Mouse (Mus musculus): ENCODE data around the gene Mia3. TPM values are rescaled to one million over a fixed set of nuclear protein-coding genes. Genes with fewer than 3 reads are reported as not detected.
A peak's percentile ranks its signal among the peaks of the same experiment; 100 is the strongest.
"Not testable (repeated sequence)": the region's sequence is repeated elsewhere in the genome, so short reads cannot be mapped to it uniquely, and the experiment has no call there.

The Mia3 gene
- polyA plus RNA-seq (2014; fragmentation: Nextera tagmentation; extraction: Ambion mirVana) = 114 and 134 TPM in 2 replicates

DNA sequence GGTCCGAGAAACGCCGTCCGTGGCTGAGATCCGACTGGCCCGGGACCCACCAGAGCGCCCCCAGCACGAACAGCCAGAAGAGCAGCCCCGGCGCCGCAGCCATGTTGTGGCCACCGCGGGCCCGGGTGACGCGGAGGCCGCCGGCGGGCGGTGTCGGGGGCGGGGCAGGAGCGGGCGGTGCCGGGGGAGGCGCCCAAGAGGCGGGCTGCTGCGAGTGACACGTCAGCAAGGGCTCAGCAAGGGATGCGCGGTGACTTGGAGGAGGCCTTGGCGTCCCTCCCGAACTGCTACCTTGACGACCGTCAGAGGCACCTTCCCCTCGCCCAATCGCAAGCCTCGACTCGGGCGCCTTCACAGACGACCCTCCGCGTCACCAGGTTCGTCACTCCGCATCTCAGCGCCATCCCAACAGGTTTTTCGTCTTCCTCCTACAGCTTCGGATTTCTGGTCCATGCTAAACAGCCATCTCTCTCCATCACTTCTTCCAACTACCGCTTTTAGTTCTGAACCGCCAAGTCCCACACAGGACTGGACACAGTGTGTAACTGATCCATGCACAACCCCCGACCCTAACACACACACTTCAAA, at the start of gene Mia3:
TSS of gene Mia3 (minus strand) at position 127 of the 588 bp plus-strand sequence.
- ATAC-seq (ENCODE audit: low FRiP score) (peak; percentile 98), DNase-seq (ENCODE audit: low spot score) (peak; percentile 93)
- H3K36me3 ChIP-seq (replicated peaks; ENCODE audit: control insufficient read depth, insufficient read depth) = peaks cover 9% of the 10 kb centered on the region; the same call in 1 of the 2 replicates
- peak within 1 kb of the TSS; percentile 70 for H3K4me3 ChIP-seq (replicated peaks; ENCODE audit: low read length)
- WGBS = under 1% methylated on average over 51 of the region's 51 CpGs
- H3K27ac ChIP-seq = peak within 1 kb of the TSS; percentile 73
- H3K9ac ChIP-seq = peak within 1 kb of the TSS; percentile 69
- no peaks in the 10 kb centered on the region for H3K9me3 ChIP-seq (ENCODE audit: control insufficient read depth, low read length)
- no peaks in the 10 kb centered on the region for H3K27me3 ChIP-seq (ENCODE audit: control insufficient read depth, insufficient read depth, low read length)
- peaks cover 13% of the 10 kb centered on the region for H3K4me1 ChIP-seq (replicated peaks; ENCODE audit: control insufficient read depth, insufficient read depth, low read length)
- H3K4me2 ChIP-seq (replicated peaks) = peak within 1 kb of the TSS; percentile 76

DNA sequence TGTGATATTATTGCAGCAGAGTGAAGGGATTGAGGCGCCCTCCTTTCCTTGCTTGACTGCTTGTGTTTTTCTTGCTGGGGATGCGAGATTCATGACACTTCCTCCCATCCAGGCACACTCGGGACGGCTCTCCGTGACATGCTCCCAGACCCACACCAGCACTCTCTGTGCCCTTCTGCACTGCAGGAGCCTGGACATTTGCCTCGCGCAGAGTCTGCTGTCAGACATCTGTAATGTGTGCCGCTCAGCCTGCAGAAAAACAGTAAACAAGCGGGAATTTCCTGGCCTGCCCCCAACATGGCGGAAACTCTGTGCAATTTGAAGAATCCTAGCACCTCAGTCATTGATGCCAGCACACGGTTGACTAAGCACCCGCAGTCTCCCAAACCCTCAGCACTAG, 48.5 kb upstream of the Mia3 start, which contains the start of gene Hhipl2:
TSS of gene Hhipl2 (plus strand) at position 343 of the 400 bp plus-strand sequence.
- no peaks in the 10 kb centered on the region for H3K4me1 ChIP-seq (replicated peaks; ENCODE audit: control insufficient read depth, insufficient read depth, low read length)
- H3K4me3 ChIP-seq (replicated peaks; ENCODE audit: low read length) = no peak within 1 kb of the TSS
- ATAC-seq (ENCODE audit: low FRiP score) = no peak
- DNase-seq (ENCODE audit: low spot score) = no peak
- no peaks in the 10 kb centered on the region for H3K36me3 ChIP-seq (replicated peaks; ENCODE audit: control insufficient read depth, insufficient read depth)
- H3K9me3 ChIP-seq (ENCODE audit: control insufficient read depth, low read length) = no peaks in the 10 kb centered on the region
- H3K27ac ChIP-seq = no peak within 1 kb of the TSS
- H3K9ac ChIP-seq = no peak within 1 kb of the TSS
- 82% methylated on average over 12 of the region's 12 CpGs for WGBS
- no peaks in the 10 kb centered on the region for H3K27me3 ChIP-seq (ENCODE audit: control insufficient read depth, insufficient read depth, low read length)
- H3K4me2 ChIP-seq (replicated peaks) = no peak within 1 kb of the TSS

DNA sequence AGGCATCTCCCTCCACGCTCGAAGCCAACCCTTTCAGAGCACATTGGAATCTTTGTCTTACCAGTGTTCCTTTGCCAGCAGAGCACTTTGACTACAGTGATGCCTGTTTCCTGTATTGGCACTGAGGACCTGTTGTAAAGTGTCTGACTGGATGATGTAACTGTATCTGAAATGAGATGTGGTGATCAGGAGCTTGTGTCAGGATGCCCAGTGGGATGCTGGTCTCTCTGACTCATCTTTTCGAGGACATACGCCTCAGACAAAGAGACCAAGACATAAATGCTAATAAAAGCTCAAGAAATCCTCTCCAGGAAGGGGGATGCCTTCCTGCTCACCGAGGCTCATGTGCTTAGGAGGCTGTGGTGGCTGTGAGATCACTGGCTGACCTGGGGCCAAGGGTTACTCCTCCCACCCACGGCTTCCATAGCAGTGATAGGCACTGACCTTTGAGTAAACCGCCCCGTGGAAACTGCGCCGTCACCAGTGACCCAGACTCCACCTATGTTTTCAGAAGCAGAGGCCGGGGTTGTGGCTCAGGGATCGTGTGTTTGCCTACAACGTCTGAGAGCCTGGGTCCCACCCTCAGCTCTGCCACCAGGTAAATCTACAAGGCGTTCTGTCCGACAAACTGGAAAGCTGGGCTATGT, 44.9 kb upstream of the Mia3 start:
- 94% methylated on average over 15 of the region's 15 CpGs for WGBS
- Histone ChIP-seq H3K4me1 (replicated peaks; ENCODE audit: control insufficient read depth, insufficient read depth, low read length) (no peaks in the 10 kb centered on the region), H3K4me2 (replicated peaks) (no peak overlapping the region), H3K27ac (no peak overlapping the region), H3K4me3 (replicated peaks; ENCODE audit: low read length) (no peak overlapping the region), H3K36me3 (replicated peaks; ENCODE audit: control insufficient read depth, insufficient read depth) (peaks cover 29% of the 10 kb centered on the region), H3K9ac (no peak overlapping the region), H3K27me3 (ENCODE audit: control insufficient read depth, insufficient read depth, low read length) (no peaks in the 10 kb centered on the region), H3K9me3 (ENCODE audit: control insufficient read depth, low read length) (no peaks in the 10 kb centered on the region)
- DNase-seq (ENCODE audit: low spot score) (no peak), ATAC-seq (ENCODE audit: low FRiP score) (no peak)

DNA sequence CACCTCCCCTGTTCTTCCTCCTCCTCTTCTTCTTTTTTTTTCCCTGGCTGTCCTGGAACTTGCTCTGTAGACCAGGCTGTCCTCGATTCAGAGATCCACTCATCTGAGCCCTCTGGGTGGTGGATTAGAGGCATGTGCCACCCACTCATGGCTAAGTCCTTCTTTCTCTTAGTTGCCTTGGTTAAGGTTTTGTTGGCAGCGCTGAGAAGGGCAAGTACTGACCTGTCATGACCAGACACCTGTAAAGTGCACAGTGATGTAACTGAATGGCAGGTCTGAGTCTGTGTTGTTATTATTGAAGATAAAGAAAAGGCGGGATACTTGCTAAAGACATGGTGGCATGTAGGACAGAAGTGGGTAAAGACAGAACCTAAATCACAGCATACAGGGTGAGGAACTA, 34.0 kb upstream of the Mia3 start:
- Histone ChIP-seq H3K9ac (no peak overlapping the region), H3K4me1 (replicated peaks; ENCODE audit: control insufficient read depth, insufficient read depth, low read length) (no peaks in the 10 kb centered on the region), H3K27ac (no peak overlapping the region), H3K36me3 (replicated peaks; ENCODE audit: control insufficient read depth, insufficient read depth) (peaks cover 70% of the 10 kb centered on the region), H3K27me3 (ENCODE audit: control insufficient read depth, insufficient read depth, low read length) (no peaks in the 10 kb centered on the region), H3K4me2 (replicated peaks) (no peak overlapping the region), H3K9me3 (ENCODE audit: control insufficient read depth, low read length) (no peaks in the 10 kb centered on the region), H3K4me3 (replicated peaks; ENCODE audit: low read length) (no peak overlapping the region)
- ATAC-seq (ENCODE audit: low FRiP score) (no peak), DNase-seq (ENCODE audit: low spot score) (no peak)
- WGBS = 94% methylated on average over 3 of the region's 3 CpGs

DNA sequence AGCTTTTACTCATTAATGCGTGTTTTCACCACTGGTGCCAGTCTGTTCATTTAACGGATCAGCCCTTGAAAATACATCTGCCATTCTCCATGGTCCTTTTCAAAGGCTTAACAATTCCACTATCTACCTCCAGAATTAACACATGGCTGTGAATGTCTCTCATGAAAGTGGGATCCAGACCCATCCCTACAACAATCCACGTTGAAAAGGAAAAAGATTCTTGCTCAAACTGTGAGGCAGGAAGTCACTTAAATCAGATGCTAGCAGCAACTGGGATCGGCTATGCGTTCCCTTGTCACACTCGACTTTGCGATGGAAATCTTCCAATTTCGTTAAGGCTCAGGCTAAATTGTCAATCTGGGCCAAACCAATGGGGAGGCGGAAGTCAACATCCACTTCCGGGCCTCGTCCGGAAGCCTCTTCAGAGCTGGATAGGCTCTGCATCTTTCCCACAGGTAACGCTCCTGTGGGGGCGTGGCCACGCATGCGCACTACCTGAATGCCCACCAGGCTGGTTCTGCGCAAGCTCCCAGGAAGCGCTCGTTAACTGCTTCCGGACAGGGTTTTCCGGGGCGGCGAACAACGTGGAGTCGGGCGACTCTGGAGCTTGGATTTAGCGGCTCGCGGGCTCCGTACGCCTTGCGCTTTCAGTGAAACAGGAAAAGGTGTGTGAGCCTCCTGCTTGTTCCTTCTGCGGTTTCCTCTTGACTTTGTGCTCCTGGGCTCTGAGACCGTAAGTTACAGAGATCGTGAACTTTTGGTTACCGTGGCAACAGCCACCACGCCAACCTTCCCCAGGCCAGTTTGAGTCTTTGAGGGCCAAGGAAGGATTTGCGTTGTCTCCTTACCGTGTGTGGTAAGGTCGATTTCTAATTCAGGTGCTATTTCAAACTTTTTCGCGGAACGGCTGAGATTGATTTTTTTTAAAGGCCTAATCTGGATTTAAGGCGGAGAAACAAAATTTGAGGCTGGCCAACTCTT, 19.4 kb upstream of the Mia3 start, which contains the start of gene Taf1a:
TSS of gene Taf1a (plus strand) at position 556 of the 981 bp plus-strand sequence.
- Histone ChIP-seq H3K4me1 (replicated peaks; ENCODE audit: control insufficient read depth, insufficient read depth, low read length) (peaks cover 14% of the 10 kb centered on the region), H3K4me2 (replicated peaks) (peak within 1 kb of the TSS; percentile 88), H3K9me3 (ENCODE audit: control insufficient read depth, low read length) (no peaks in the 10 kb centered on the region), H3K27ac (peak within 1 kb of the TSS; percentile 62), H3K27me3 (ENCODE audit: control insufficient read depth, insufficient read depth, low read length) (peaks cover 17% of the 10 kb centered on the region), H3K4me3 (replicated peaks; ENCODE audit: low read length) (peak within 1 kb of the TSS; percentile 68), H3K9ac (peak within 1 kb of the TSS; percentile 63), H3K36me3 (replicated peaks; ENCODE audit: control insufficient read depth, insufficient read depth) (peaks cover 6% of the 10 kb centered on the region; the same call in 1 of the 2 replicates)
- peak; percentile 99 for ATAC-seq (ENCODE audit: low FRiP score)
- peak; percentile 95 for DNase-seq (ENCODE audit: low spot score)
- WGBS = 5% methylated on average over 44 of the region's 44 CpGs

DNA sequence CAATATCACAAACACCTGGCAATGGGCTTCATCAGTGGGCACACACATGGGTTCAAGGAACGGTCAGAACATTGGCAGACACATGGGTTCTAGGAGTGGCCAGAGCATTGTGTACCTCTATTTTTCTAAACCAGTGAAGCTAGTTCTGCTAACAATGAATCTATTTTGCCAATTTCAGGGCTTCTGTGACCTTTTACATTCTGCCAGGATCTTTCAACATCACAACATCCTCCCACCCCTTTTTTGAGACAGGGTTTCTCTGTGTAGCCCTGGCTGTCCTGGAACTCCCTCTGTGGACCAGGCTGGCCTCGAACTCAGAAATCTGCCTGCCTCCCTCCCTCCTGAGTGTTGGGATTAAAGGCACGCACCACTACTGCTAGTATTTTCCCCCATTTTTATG, 18.1 kb upstream of the Mia3 start:
- H3K4me1 ChIP-seq (replicated peaks; ENCODE audit: control insufficient read depth, insufficient read depth, low read length) = peaks cover 14% of the 10 kb centered on the region
- H3K36me3 ChIP-seq (replicated peaks; ENCODE audit: control insufficient read depth, insufficient read depth); H3K4me2 ChIP-seq (replicated peaks); DNase-seq (ENCODE audit: low spot score); H3K4me3 ChIP-seq (replicated peaks; ENCODE audit: low read length); H3K9me3 ChIP-seq (ENCODE audit: control insufficient read depth, low read length); ATAC-seq (ENCODE audit: low FRiP score); H3K9ac ChIP-seq; H3K27ac ChIP-seq: not testable (repeated sequence)
- WGBS = 96% methylated on average over 3 of the region's 3 CpGs
- peaks cover 22% of the 10 kb centered on the region for H3K27me3 ChIP-seq (ENCODE audit: control insufficient read depth, insufficient read depth, low read length)

DNA sequence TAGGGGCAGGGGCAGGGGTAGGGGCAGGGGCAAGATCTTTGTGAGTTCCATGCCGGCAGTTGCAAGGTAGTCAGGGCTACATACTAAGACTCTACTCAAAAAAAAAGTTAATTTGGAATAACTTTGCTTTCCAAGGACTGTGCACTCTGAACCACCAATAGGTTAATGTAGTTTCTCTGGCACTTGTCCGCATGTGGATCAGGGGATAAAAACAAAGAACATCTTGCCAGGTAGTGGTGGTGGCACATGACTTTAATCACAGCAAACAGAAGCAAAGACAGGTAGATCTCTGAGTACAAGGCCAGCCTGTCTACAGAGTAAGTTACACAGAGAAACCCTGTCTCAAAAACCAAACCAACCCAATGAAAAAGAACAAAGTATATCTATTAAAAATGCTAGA, 13.3 kb upstream of the Mia3 start:
- WGBS = 83% methylated on average over 2 of the region's 2 CpGs
- Histone ChIP-seq H3K9ac (no peak overlapping the region), H3K4me2 (replicated peaks) (no peak overlapping the region)

DNA sequence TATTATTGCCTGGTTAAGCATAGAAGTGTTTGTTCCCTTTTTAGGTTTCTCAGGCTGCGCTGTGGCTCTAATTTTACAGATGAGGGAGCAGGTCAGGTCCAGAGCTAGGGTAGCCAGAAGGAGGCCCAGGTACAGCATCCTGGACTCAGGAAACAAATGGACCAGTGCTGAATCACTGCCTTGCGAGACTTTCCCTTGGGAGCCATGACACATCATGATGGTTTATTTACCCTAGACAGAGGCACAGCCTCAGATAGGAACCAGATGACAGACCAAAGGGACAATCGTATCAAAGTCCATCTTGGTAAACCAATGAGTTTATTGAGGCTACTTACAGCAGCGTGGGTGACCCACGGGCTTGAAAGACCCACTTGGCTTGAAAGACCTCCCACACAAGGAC, 12.5 kb upstream of the Mia3 start:
- Histone ChIP-seq H3K9ac (no peak overlapping the region), H3K9me3 (ENCODE audit: control insufficient read depth, low read length) (no peaks in the 10 kb centered on the region), H3K27ac (no peak overlapping the region), H3K4me1 (replicated peaks; ENCODE audit: control insufficient read depth, insufficient read depth, low read length) (no peaks in the 10 kb centered on the region), H3K4me3 (replicated peaks; ENCODE audit: low read length) (no peak overlapping the region), H3K36me3 (replicated peaks; ENCODE audit: control insufficient read depth, insufficient read depth) (no peaks in the 10 kb centered on the region), H3K27me3 (ENCODE audit: control insufficient read depth, insufficient read depth, low read length) (peaks cover 25% of the 10 kb centered on the region), H3K4me2 (replicated peaks) (no peak overlapping the region)
- WGBS = 84% methylated on average over 5 of the region's 5 CpGs
- ATAC-seq (ENCODE audit: low FRiP score) = no peak
- DNase-seq (ENCODE audit: low spot score) = no peak

More for the DNA sequence above, 13.3 kb upstream of the Mia3 start:
- H3K4me1 ChIP-seq (replicated peaks; ENCODE audit: control insufficient read depth, insufficient read depth, low read length) = no peaks in the 10 kb centered on the region
- no peak for DNase-seq (ENCODE audit: low spot score)
- H3K27ac ChIP-seq = no peak overlapping the region
- no peak overlapping the region for H3K4me3 ChIP-seq (replicated peaks; ENCODE audit: low read length)
- no peaks in the 10 kb centered on the region for H3K9me3 ChIP-seq (ENCODE audit: control insufficient read depth, low read length)
- no peaks in the 10 kb centered on the region for H3K36me3 ChIP-seq (replicated peaks; ENCODE audit: control insufficient read depth, insufficient read depth)
- ATAC-seq (ENCODE audit: low FRiP score) = no peak
- H3K27me3 ChIP-seq (ENCODE audit: control insufficient read depth, insufficient read depth, low read length) = peaks cover 25% of the 10 kb centered on the region

DNA sequence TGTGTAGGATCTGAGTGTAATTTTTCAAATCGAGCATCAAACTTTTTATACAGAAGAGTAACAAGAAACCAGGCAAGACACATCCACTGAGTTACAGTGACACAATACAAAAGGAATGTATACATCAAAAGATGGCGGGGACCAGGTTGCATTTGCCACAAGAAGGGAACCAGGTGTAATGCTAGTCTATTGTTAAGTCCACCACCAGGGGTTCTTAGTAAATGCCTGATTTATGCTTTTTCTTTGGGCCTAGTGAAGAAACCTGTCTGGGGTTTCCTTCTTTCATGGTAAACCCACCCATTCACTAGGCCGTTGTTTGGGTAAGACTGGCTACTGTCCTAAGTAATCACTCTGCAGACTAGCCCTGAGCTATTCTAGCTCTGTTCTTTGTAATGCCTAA, 10.0 kb upstream of the Mia3 start:
- not testable (repeated sequence) for ATAC-seq (ENCODE audit: low FRiP score); H3K4me1 ChIP-seq (replicated peaks; ENCODE audit: control insufficient read depth, insufficient read depth, low read length); DNase-seq (ENCODE audit: low spot score)

More for the DNA sequence above, 10.0 kb upstream of the Mia3 start:
- not testable (repeated sequence) for H3K4me2 ChIP-seq (replicated peaks); H3K27me3 ChIP-seq (ENCODE audit: control insufficient read depth, insufficient read depth, low read length); H3K4me3 ChIP-seq (replicated peaks; ENCODE audit: low read length); H3K9ac ChIP-seq; H3K27ac ChIP-seq; H3K36me3 ChIP-seq (replicated peaks; ENCODE audit: control insufficient read depth, insufficient read depth); H3K9me3 ChIP-seq (ENCODE audit: control insufficient read depth, low read length)
- 83% methylated on average over 3 of the region's 3 CpGs for WGBS

Measured in hindbrain, embryonic 14.5 days (tissue).